Mouse (Mus musculus) embryonic facial prominence, embryonic 11.5 days (tissue): Measurements from ENCODE around the gene Tmprss9. TPM values are rescaled to one million over a fixed set of nuclear protein-coding genes. Genes with fewer than 3 reads are reported as not detected.
A peak's percentile ranks its signal among the peaks of the same experiment; 100 is the strongest.
"Not testable (repeated sequence)": the region's sequence is repeated elsewhere in the genome, so short reads cannot be mapped to it uniquely, and the experiment has no call there.

ENCODE experiments used
- ATAC-seq: fragments of 200-750 bp; cut with Nextera tagmentation; replicated peaks from 2 replicates; pipeline ENCODE4 v1.8.0; 2017; ENCODE audit warnings: low read depth; ENCODE audit not compliant: insufficient number of reproducible peaks, low FRiP score, low TSS enrichment
- DNase-seq: peaks from one replicate; pipeline ENCODE4 v3.0.0-alpha.2; 2015; ENCODE audit warnings: low spot score
- H3K27ac ChIP-seq: fragments of 300-500 bp; sonication (generic); replicated peaks from 2 replicates; pipeline ENCODE4 v1.5.1; 2014; ENCODE audit warnings: mild to moderate bottlenecking, low read depth, low read length, control low read depth
- H3K27me3 ChIP-seq: fragments of 300-500 bp; sonication (generic); 2 replicates; pipeline ENCODE4 v1.6.1; 2014; ENCODE audit warnings: mild to moderate bottlenecking, low read length, moderate library complexity, mixed read lengths; ENCODE audit not compliant: control insufficient read depth, insufficient read depth
- H3K36me3 ChIP-seq: fragments of 300-500 bp; sonication (generic); replicated peaks from 2 replicates; pipeline ENCODE4 v1.6.1; 2014; ENCODE audit warnings: low read depth, mild to moderate bottlenecking, low read length, moderate library complexity, mixed read lengths; ENCODE audit not compliant: control insufficient read depth, insufficient read depth
- H3K4me1 ChIP-seq: fragments of 300-500 bp; sonication (generic); 2 replicates; pipeline ENCODE4 v1.6.1; 2014; ENCODE audit warnings: low read length, mixed read lengths; ENCODE audit not compliant: control insufficient read depth, insufficient read depth
- H3K4me2 ChIP-seq: fragments of 300-500 bp; sonication (generic); 2 replicates; pipeline ENCODE4 v1.6.1; 2014; ENCODE audit warnings: low read depth, mild to moderate bottlenecking, control low read depth, low read length, moderate library complexity
- H3K4me3 ChIP-seq: fragments of 300-500 bp; sonication (generic); 2 replicates; pipeline ENCODE4 v1.5.1; 2014; ENCODE audit warnings: low read depth, low read length, control low read depth
- H3K9ac ChIP-seq: fragments of 300-500 bp; sonication (generic); replicated peaks from 2 replicates; pipeline ENCODE4 v1.6.1; 2014; ENCODE audit warnings: mild to moderate bottlenecking, control low read depth, low read length
- H3K9me3 ChIP-seq: fragments of 300-500 bp; sonication (generic); replicated peaks from 2 replicates; pipeline ENCODE4 v1.6.1; 2016; ENCODE audit warnings: mild to moderate bottlenecking, low read length, inconsistent platforms, mixed read lengths; ENCODE audit not compliant: control insufficient read depth
- WGBS: fragments of 180-500 bp; shearing (Covaris S2); extraction: QIAGEN DNeasy Blood & Tissue Kit; methylation state at CpG from one replicate; pipeline ENCODE4 v1.1.7; 2014; 5-methylcytosine and 5-hydroxymethylcytosine counted together
- polyA plus RNA-seq: library from polyadenylated mRNA; unstranded; fragments of >200 nt; fragmentation: Nextera tagmentation; extraction: Ambion mirVana; gene quantifications from 2 replicates; pipeline ENCODE4 v1.2.1, GENCODE M21; 2014

Tmprss9 gene
- polyA plus RNA-seq, 1 experiment from 2014 or later, result 0.06 TPM

- peak overlapping the region; percentile 72 for H3K27ac ChIP-seq
- no peak for DNase-seq
- peak overlapping the region; percentile 94 for H3K4me2 ChIP-seq
- H3K27me3 ChIP-seq, result no peaks in the 10 kb centered on the region
- peaks cover 5% of the 10 kb centered on the region for H3K36me3 ChIP-seq
- peaks cover 2% of the 10 kb centered on the region; the same call in 1 of the 2 replicates for H3K4me1 ChIP-seq
- no peak for ATAC-seq
- H3K4me3 ChIP-seq, result peak overlapping the region; percentile 77
- H3K9me3 ChIP-seq, result no peaks in the 10 kb centered on the region
- 8% methylated on average over 27 of the region's 29 CpGs for WGBS
- peak overlapping the region; percentile 94 for H3K9ac ChIP-seq
Measured at GRCm38 (mm10) chr10:80827063-80827869, 44.4 kb upstream of the Tmprss9 start.

GRCm38 (mm10) chr10:80827870-80828420, 43.7 kb upstream of the Tmprss9 start:
- Histone ChIP-seq H3K27ac (no peak overlapping the region), H3K9ac (peak overlapping the region; percentile 94), H3K27me3 (no peaks in the 10 kb centered on the region), H3K4me3 (peak overlapping the region; percentile 77), H3K4me2 (peak overlapping the region; percentile 94), H3K4me1 (peaks cover 2% of the 10 kb centered on the region; the same call in 1 of the 2 replicates), H3K9me3 (no peaks in the 10 kb centered on the region), H3K36me3 (peaks cover 5% of the 10 kb centered on the region)
- no peak for ATAC-seq
- no peak for DNase-seq
- 83% methylated on average over 10 of the region's 10 CpGs for WGBS

- WGBS, result 85% methylated on average over 9 of the region's 9 CpGs
Measured at GRCm38 (mm10) chr10:80828587-80828986, 43.1 kb upstream of the Tmprss9 start.

GRCm38 (mm10) chr10:80829359-80830278, 42.0 kb upstream of the Tmprss9 start:
- no peak overlapping the region for H3K9ac ChIP-seq
- H3K4me2 ChIP-seq, result no peak overlapping the region
- DNase-seq (no peak), ATAC-seq (no peak)
- no peak overlapping the region for H3K4me3 ChIP-seq
- H3K36me3 ChIP-seq, result peaks cover 5% of the 10 kb centered on the region
- 74% methylated on average over 1 of the region's 1 CpGs for WGBS
- no peaks in the 10 kb centered on the region for H3K9me3 ChIP-seq
- peaks cover 6% of the 10 kb centered on the region for H3K27me3 ChIP-seq
- H3K27ac ChIP-seq, result no peak overlapping the region
- H3K4me1 ChIP-seq, result peaks cover 2% of the 10 kb centered on the region; the same call in 1 of the 2 replicates

More at GRCm38 (mm10) chr10:80828587-80828986, 43.1 kb upstream of the Tmprss9 start:
- H3K4me1 ChIP-seq, H3K4me3 ChIP-seq, H3K9me3 ChIP-seq, ATAC-seq, H3K27me3 ChIP-seq, DNase-seq, H3K4me2 ChIP-seq, H3K36me3 ChIP-seq, H3K9ac ChIP-seq, H3K27ac ChIP-seq: not testable (repeated sequence)

GRCm38 (mm10) chr10:80831136-80831535, 40.5 kb upstream of the Tmprss9 start:
- peaks cover 21% of the 10 kb centered on the region for H3K27me3 ChIP-seq
- peaks cover 8% of the 10 kb centered on the region for H3K36me3 ChIP-seq
- WGBS, result 2% methylated on average over 9 of the region's 9 CpGs
- peaks cover 4% of the 10 kb centered on the region; the same call in 1 of the 2 replicates for H3K4me1 ChIP-seq
- DNase-seq (peak; percentile 82), ATAC-seq (no peak)
- no peak overlapping the region for H3K4me2 ChIP-seq
- H3K9ac ChIP-seq, result no peak overlapping the region
- H3K9me3 ChIP-seq, result no peaks in the 10 kb centered on the region
- no peak overlapping the region for H3K27ac ChIP-seq
- no peak overlapping the region for H3K4me3 ChIP-seq

DNA sequence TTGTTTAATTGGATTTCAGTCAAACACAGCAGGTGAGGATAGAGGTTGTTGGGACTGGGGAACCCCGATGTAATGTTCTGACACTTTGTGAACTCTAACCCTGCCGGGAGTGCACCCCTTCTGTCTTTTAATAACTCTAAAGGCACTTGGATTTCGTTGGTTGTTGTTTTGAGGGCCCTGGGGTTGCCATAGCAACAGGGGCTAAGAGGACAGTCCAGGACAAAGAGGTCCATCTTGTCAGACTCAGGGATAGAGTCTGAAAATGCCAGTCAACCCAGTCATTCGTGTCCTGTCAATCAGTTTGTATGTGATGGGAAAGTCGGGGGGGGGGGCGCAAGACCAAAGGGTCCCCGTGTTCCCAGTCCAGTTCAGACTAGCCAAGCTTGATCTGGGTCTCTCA, 38.8 kb upstream of the Tmprss9 start:
- 66% methylated on average over 7 of the region's 7 CpGs for WGBS
- H3K9ac ChIP-seq, result no peak overlapping the region
- no peaks in the 10 kb centered on the region for H3K9me3 ChIP-seq
- H3K4me3 ChIP-seq, result no peak overlapping the region
- no peak for ATAC-seq
- peaks cover 27% of the 10 kb centered on the region for H3K27me3 ChIP-seq
- peaks cover 8% of the 10 kb centered on the region for H3K36me3 ChIP-seq
- H3K4me2 ChIP-seq, result no peak overlapping the region
- H3K4me1 ChIP-seq, result peaks cover 4% of the 10 kb centered on the region; the same call in 1 of the 2 replicates
- DNase-seq, result no peak
- no peak overlapping the region for H3K27ac ChIP-seq

DNA sequence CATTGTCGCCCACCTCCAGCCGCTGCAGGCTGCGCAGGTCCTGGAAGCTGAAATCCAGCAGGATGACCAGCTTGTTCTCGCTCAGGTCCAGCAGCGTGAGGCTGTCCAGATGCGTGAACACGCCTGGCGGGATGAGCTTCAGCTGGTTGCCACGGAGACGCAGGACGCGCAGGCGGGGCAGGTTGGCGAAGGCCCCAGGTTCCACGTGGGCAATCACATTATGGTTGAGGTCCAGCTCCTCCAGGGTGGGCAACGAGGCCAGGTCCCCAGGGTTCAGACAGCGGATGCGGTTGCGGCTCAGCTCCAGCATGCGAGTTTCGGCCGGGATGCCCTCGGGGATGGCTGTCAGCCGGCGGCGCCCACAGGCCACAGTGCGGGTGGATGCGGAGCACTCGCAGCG, 36.0 kb upstream of the Tmprss9 start:
- H3K4me2 ChIP-seq, result no peak overlapping the region

More for the DNA sequence above, 36.0 kb upstream of the Tmprss9 start:
- no peak overlapping the region for H3K27ac ChIP-seq
- H3K9me3 ChIP-seq, result no peaks in the 10 kb centered on the region
- H3K9ac ChIP-seq, result no peak overlapping the region
- H3K36me3 ChIP-seq, result 0 out of 2 replicates have a peak, but pooled peaks cover 3% of the 10 kb centered on the region
- ATAC-seq (no peak), DNase-seq (no peak)
- WGBS, result 55% methylated on average over 30 of the region's 30 CpGs
- H3K4me3 ChIP-seq, result no peak overlapping the region
- H3K4me1 ChIP-seq, result peaks cover 3% of the 10 kb centered on the region; the same call in 1 of the 2 replicates
- H3K27me3 ChIP-seq, result peaks cover 27% of the 10 kb centered on the region
